Mouse (Mus musculus) brain, embryonic 14.5 days (tissue): ENCODE data around the gene Taok3.

ENCODE experiments used
- CTCF ChIP-seq: fragments of 200-500 bp; IDR thresholded peaks from 2 replicates; pipeline ENCODE4 v1.5.1; 2012; ENCODE audit warnings: inconsistent platforms, mild to moderate bottlenecking, moderate library complexity, borderline replicate concordance; ENCODE audit not compliant: insufficient read depth, insufficient read length; ENCODE audit errors: extremely low read depth
- POLR2A ChIP-seq: fragments of 200-500 bp; IDR thresholded peaks from 2 replicates; pipeline ENCODE4 v1.6.1; 2012; ENCODE audit warnings: mild to moderate bottlenecking, inconsistent platforms, borderline replicate concordance; ENCODE audit not compliant: poor library complexity, insufficient read depth, insufficient read length, severe bottlenecking; ENCODE audit errors: extremely low read depth

DNA sequence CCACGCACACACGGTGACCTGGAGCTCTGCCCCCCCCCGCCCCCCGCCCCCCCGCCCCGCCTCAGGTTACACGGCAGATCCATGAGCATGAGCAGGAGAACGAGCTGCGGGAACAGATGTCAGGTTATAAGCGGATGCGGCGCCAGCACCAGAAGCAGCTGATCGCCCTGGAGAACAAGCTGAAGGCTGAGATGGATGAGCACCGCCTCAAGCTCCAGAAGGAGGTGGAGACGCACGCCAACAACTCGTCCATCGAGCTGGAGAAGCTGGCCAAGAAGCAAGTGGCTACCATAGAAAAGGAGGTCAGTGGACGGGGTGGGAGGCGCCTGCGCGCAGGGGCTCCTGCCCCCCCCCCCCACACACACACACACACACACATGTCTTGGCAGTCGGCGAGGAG is 130.9 kb downstream of the Taok3 start:
- TF ChIP-seq POLR2A (no peak), CTCF (no peak)
